Mouse (Mus musculus) monocyte, adult 5-6 weeks (primary cell): ENCODE measurements around the gene Cdk8. TPM values are rescaled to one million over a fixed set of nuclear protein-coding genes. Genes with fewer than 3 reads are reported as not detected.

ENCODE experiments used
- ATAC-seq: fragments of 153-309, 156-312 bp; replicated peaks from 2 replicates; pipeline ENCODE4 v1.8.0; 2017; ENCODE audit warnings: mild to moderate bottlenecking; ENCODE audit not compliant: low TSS enrichment, insufficient number of reproducible peaks, severe bottlenecking, poor library complexity, low FRiP score
- total RNA-seq: library from RNA; stranded (forward); fragments of 200-1000, 200-491, 200-594 nt; gene quantifications from 3 replicates; pipeline ENCODE4 v1.2.3, GENCODE M21; 2017

Gene Cdk8
- total RNA-seq, 1 experiment from 2014 or later: 22.9 TPM

DNA sequence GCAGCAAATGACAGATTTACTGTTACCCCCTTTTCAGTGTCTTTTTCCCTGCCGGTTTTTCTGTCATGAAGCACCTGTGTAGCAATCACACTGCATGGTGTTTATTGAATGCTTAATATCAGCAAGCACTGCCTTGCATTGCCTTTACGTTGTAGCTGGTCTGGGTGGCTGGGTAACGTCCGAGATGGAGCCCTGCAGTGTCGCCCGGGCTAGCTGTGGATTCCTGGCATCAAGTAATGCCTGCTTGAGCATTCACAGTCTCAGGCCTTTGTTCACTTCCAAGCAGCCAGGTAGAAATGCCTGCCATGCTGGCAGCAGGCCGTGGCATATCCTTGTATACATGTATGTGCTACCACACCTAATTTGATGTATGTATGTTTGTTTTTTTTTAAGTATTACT is 36.7 kb downstream of the Cdk8 start:
- no peak for ATAC-seq

DNA sequence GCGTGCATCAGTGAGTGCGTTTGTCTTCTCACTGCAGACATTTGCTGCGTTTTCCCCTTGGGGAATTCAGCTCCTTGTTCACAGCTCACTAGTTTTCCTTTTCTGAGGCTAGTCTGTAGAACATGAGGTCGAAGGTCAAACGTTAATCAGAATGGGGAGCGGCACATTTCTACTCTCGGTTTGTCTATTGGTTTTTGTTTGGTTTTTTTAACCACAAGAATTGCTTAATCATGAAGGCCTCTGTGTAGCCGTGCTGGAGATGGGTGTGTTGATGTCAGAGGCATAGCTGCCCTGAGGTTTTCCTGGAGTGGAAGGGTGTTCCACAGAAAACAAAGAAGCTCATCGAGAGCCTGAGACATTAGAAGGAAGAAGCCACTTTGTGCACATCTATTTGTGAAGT is 39.6 kb downstream of the Cdk8 start:
- no peak for ATAC-seq

DNA sequence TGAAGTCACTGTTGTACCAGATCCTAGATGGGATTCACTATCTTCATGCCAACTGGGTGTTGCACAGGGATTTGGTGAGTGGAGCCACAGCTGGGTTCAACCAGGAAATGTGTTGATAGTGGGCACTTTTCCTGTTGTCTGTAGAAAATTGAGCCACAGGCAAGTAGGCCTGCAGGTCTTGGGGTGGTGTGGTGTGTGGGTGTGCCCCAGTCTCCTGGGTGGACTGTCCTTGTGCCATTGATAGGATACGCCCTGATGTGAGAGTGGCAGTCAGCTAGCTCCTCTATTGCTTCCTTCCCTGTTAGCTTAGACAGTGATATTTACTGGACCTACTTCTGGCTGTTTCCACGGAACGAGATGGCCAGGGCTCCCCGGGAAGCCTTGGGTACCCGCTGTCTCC is 40.6 kb downstream of the Cdk8 start:
- no peak for ATAC-seq

DNA sequence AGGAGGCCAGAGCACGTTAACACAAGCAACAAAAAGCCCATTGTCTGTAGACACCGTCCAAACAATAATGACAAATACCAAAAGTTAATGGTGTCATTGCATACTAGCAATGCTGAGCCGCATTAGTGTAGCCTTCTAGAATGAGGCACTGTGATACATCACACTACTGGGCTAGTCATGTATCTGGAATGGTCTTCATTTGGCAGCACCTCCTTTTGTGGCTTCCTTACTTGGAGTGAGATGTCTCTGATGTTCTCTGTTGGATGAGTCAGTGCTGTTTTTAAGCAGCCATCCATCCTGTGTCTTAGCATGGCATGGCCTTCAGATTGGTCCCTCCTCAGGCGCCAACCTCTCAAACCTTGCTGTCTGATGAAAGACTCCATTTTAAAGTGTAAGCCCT is 42.1 kb downstream of the Cdk8 start:
- ATAC-seq: no peak

DNA sequence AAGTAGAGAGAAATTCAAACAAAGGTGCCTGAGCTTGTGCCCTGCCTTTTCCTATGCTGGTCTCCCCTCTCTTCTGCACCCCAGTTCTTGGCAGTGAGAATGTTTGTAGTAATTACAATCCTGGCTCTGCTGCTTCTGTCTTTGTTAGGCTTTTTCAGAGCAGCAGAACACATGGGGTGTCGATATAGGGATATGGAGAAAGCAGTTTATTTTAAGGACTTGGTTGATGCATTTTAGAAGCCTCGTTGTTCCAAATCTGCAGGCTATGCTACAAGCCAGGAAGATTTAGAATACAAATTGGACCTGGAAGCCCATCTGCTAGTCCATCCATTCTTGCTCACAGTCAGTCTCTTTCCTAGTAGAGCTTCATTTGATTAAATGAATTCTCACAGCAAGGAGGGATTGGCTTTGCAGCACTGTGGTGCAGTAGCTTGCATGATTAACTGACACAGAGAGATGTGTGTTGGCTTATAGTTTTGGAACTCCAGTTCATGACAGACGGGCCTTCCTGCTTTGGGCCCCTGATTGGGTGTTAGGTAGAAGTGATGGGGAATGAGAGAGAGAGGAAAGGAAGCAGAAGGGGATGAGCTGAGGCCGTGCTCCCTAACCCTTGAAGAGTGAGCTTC is 43.5 kb downstream of the Cdk8 start:
- ATAC-seq: no peak

DNA sequence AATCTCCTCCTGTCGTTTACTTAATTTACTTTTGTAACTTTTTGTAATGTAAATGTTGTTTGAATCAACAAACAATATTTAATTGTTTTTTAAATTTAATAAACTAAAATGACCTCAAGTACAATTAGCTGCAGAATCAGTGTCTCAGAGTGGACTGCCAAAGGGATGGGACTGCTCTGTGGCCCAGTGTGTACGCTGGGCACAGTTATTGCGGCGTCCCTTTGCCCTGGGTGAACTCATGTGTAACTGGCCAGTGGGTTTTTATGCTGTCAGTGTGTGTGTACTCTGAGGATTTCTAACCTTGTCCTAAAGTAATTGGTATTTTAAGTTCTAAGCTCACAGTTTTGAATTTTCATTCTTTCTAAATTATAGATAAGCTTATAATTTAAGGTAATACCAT is 46.5 kb downstream of the Cdk8 start:
- ATAC-seq: no peak

DNA sequence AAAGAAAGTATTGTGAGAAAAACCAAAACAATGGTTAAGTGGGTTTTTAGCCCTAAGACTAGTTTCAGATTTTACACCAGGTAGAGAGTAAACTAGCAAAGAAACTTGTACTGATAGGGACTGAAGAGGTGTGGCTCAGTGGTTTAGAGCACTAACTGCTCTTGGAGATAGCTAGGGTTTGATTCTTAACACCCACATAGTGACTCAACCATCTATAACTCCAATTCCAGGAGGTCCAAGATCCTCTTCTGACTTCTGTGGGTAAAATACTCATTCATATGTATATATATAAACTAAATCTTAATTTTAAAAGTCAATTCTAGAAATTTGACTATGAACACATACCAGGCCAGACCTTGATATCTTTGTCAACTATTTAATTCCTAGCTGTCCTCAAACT is 49.0 kb downstream of the Cdk8 start:
- no peak for ATAC-seq

DNA sequence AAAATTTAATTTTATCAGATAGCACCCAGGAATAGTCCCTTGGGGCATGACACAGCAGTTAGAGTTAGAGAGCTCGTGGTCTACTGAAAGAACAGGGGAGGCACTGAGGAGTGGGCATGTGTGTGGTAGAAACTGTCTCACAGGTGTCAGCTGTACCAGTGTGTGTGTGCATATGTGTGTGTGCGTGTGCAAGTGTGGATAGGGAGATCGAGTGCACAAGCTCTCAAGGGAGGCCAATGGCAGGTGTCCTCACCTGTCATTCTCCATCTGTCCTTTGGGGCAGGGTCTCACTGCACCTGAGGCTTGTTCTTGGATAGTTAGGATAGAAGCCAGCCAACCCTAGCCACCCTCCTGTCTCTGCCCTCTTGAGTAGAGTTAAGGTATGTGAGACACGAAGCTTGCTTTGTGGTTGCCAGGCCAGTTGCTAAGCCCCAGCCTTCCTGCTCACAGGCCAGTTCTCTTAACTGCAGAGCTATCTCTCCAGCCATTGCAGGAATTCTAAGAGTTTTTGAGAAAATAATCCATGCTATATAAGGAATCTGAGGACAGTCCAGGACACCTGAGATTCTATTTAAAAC is 50.3 kb downstream of the Cdk8 start:
- ATAC-seq: no peak

DNA sequence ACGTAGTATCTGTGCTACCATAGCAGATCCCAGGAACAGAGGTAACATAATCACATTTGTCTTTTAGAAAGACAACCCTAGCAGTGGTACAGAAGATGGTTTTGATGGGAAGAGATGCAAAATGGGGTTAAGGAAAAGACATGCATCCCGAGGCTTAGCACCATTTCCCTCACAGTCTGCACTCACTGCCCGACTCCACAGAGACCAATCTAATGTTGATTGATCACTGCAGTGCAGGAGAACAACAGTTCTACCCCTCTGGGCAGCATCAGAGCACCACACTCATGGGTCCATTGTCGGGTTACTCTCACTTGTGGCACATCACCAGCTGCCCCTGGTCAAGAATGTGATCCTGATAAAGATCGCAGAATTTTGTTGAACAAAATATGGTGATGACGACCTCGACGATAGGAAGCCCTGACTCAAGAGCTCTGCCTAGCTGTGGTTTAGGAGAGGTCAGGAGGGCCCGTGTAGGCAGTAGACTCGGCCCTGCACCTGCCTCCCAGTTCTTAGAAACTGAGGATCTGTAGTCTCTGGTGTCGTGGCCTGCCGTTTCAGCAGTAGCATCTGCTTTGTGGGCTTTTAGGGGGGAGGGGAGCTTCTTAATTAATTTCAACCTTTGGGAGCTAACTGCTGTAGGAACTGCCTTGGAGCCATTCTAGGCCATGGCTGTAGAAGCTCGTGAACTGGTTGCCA is 51.0 kb downstream of the Cdk8 start:
- no peak for ATAC-seq

DNA sequence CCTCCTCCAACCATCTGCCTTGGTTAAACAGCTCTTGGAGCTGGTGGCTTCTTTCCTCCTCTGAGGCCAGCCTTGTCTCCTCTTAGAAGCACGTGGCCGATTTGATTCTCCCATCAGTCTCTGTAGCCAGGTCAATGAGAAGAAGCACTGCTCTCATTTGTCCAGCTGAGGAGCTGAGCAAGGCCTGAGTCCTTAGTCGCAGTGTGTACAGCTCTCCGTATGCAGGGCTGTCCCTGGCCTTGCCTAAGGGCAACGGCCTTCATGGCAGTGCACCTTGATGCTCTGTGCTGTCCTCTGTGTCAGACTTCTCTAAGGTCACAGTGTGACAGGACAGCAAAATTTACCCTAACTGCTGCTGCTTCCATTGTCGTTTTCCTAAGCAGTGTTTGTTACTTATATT is 52.9 kb downstream of the Cdk8 start:
- ATAC-seq: no peak

DNA sequence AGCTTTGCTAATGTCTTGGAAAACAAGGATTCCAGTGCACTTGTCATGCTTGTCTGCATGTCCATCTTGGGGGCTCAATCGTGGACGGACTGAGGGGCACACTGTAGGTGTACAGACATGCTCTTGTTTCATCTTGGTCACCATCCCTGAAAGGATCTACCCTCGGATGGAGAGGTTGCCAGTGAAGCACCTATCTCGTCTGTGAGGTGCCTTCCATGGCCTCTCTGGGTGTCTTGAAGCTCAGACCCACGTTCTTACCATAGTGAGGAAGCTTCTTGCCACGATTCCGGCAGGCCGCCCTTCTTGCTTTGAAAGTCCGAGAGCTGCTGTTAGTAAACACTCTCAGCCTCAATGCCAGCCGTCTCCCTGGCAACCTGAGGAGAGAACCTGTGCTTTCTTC is 56.4 kb downstream of the Cdk8 start:
- ATAC-seq: no peak

DNA sequence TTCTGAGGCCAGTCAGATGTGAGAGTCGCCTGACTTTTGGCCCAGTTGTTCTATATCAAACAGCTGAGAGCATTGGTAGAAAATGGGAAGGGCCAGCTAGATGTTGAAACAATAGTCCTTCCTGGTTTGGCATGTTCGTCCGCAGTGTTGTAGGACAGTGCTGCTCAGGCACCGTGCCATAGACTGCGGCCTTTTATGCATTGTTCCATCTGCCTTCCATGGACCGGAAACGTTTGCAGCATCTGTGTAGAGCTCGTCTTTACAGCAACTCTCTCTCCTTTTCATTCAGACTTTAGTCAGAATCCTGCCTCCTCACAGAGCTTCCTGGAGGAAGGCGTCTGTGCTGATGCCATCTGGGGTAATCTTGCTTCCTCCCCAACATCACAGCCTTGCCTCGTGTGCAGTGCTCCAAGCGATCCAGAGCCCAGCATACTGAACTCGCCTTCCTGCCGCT is 57.0 kb downstream of the Cdk8 start:
- ATAC-seq: no peak

DNA sequence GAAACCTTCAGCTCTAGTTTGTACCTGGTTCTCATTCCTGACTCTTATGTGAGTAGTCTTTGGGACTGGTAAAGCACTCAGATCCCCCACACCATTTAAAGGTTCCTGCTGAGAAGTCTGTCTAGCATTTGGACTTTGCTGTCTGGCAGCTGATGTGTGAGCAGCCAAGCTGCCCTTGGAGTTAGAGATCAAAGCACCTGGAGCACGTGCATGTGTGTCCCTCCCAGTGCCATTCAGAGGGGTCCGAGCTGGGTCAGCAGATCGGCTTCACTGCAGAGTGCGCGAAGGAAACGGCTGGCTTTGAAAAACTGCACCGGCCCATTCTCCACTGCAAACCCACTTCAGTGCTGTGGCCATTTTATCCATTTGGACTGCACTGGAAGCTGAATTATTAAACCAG is 58.9 kb downstream of the Cdk8 start:
- no peak for ATAC-seq

DNA sequence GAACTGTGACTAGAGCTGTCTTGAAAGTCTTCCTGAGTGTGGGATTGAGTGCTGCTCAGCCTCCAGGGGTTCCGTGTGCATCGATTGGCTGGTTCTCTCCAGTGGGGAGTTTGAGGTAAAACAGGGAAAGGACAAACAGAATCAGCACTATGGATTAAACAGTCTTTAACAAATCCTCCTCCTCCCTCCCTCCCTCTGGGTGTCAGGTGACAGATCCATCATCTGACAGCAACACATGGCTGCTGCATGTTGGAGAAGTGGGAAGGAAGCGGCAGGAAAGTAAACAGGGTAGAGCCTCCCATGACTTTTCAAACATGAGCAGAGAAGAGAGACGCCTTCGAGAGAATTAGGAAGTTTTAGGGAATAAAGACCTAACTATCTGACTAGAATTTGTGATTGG is 59.4 kb downstream of the Cdk8 start:
- no peak for ATAC-seq

DNA sequence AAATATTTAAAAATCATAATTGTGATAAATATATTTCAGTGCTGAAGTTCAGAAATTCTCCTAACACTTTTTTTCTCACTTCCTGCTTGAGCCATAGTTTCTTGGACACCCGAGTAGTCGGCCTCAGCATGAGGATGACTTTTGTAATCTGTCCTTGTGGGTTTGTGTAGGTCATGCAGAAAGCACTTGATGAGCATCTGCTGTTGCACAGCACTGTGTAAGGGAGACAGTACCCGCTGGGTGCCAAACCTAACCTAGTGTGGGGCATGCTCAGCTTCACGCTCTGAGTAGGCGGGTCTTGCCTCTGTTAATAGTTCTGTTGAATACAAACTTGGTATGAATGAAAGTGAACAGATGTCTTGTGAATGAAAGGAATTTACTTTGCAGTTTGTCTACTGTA is 60.5 kb downstream of the Cdk8 start:
- ATAC-seq: no peak

DNA sequence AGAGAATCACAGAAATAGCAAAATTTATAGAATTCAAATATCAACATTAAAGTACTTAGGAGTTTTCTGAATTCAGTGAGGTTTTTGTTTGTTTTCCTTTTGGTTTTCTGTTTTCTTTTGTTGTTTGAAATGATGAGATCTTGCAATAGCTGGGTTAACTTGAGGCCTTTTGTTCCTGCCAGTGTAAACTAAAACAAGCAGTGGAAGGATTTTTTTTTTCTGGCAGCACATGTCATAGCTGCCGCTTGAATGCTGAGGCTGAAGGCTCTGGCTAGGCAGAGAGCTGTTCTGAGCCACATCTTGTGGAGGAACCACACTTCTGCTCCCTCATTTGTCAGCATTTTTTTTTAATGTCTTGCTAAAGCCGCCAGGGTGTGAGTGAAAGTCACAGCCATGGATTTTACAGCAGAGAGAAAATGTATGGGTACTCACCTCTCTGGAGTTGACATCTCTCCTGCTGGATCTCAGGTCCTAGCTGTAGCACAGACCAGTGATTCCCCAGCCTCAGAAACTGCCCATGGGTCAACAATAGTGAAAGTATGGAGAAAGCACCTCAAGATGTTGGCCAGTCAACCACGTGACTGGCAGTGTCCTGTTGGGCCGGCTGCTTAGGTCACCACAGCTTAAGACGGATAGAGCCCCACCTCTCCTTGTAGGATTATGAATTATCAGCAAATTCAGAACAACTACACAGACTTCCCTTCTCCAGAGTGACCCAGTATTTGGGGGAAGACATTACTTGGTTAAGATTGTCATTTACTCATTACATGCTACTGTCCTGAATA is 62.1 kb downstream of the Cdk8 start:
- ATAC-seq: no peak

DNA sequence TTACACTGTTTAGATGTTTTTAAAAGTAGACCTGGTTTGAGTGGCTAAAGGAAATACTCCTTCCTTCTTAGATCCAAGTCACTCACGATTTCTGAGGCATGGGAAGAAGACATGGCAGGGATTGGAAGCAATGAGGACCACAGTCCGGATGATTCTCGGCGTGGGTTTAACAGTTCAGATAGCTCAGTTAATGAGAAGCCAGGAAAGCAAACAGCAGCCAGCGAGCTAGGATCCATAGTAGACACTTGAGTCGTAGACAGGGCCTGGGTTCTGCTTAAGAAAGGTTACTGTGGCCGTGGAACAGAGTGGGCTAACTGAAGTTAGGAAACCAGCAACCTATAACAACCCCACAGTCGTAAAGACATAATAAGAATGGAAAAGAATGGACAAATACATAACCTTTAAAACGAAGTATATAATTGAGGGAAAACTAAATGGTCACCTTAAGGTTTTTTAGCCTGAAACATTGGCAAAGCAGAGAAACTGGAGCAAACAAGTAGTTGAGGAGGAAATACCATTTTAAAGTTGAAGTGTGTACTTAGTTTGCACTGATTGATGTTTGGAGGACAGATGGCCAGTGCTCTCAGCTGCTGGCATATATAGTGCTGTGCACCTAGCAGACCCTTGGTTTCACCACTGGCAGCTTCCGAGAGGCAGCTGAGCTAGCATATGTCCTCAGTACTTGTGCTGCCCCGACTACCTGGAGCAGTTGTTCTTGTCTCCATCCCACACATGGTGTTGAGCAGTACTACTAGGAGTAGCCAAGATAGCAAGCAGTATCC is 63.1 kb downstream of the Cdk8 start:
- ATAC-seq: no peak

DNA sequence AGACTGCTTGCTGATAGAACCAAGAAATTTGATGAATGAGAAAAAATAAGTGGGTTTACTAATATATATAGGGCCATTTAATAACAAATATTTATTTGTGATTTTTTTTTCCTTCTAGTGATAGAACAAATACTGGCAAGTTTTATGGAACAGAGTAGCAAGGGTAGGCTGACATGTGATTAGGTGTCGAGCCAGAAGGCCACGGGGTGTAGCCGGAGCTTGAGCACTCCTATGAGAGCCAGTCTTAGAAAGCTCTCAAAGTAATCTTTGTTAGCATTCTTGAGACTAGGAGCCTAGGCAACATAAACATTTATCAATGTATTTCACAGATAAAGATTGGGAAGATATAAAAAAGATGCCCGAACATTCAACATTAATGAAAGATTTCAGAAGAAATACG is 63.8 kb downstream of the Cdk8 start:
- ATAC-seq: no peak
